Comparison of ENCODE assay signal across 10 mouse cellular contexts in genomic region chr9:32409060-32409961, GRCm38 (mm10). TPM values are rescaled to one million over a fixed set of nuclear protein-coding genes. Genes with fewer than 3 reads are reported as not detected.
DNase-seq lines count a peak whose midpoint lies in the region; ATAC-seq and TF ChIP-seq lines count a peak whose summit lies in the region.
"Had no signal": no experiment of that assay in that cellular context is flagged by ENCODE, and none has a peak within 500 bp of the region (broad histone marks: within the 10 kb centered on the region; RNA-seq: fewer than 3 reads in every experiment).

No protein-coding gene starts in this region.

- WGBS in lung, adult 2 months, result 5% methylated on average over 47 of the region's 47 CpGs
- 1% methylated on average over 47 of the region's 47 CpGs for WGBS in embryonic facial prominence, embryonic 12.5 days
- WGBS in liver, adult 2 months, result 4% methylated on average over 47 of the region's 47 CpGs
- 2% methylated on average over 47 of the region's 47 CpGs for WGBS in neural tube, embryonic 15.5 days

- H3K79me2 ChIP-seq in liver, adult 2 months (ENCODE audit: control insufficient read depth, insufficient read depth, low read length), result no peaks in the 10 kb centered on the region

- ATAC-seq in embryonic facial prominence, embryonic 12.5 days (ENCODE audit: insufficient number of reproducible peaks, insufficient read depth, low FRiP score, low TSS enrichment), result no peak
- 0 out of 2 replicates have a peak, but pooled peaks have one; percentile 50 for ATAC-seq in neural tube, embryonic 15.5 days (ENCODE audit: low FRiP score)
- ATAC-seq: Patski had no signal

- peak overlapping the region; percentile 6 for H3K4me3 ChIP-seq in lung, adult 2 months (replicated peaks; ENCODE audit: extremely low read depth, low read depth, low read length)
- H3K4me3 ChIP-seq in embryonic facial prominence, embryonic 12.5 days, result peak overlapping the region; percentile 39
- peak overlapping the region; percentile 59; the same call in 1 of the 2 replicates for H3K4me3 ChIP-seq in liver, adult 2 months (ENCODE audit: insufficient read depth, low read depth, low read length)
- peak overlapping the region; percentile 45 for H3K4me3 ChIP-seq in neural tube, embryonic 15.5 days (replicated peaks)

- H3K9ac ChIP-seq in embryonic facial prominence, embryonic 12.5 days, result peak overlapping the region; percentile 61
- H3K9ac ChIP-seq in liver, adult 2 months (ENCODE audit: low read depth, low read length), result peak overlapping the region; percentile 70
- H3K9ac ChIP-seq in neural tube, embryonic 15.5 days (replicated peaks), result peak overlapping the region; percentile 44

- no peaks in the 10 kb centered on the region for H3K36me3 ChIP-seq in embryonic facial prominence, embryonic 12.5 days
- H3K36me3 ChIP-seq in liver, adult 2 months (ENCODE audit: control insufficient read depth, insufficient read depth, low read length), result no peaks in the 10 kb centered on the region
- H3K36me3 ChIP-seq in neural tube, embryonic 15.5 days, result no peaks in the 10 kb centered on the region

- no peak for TF ChIP-seq POLR2A in lung, adult 2 months (IDR thresholded peaks at IDR 0.05; ENCODE audit: borderline replicate concordance, extremely low read depth, low read depth, low read length)
- TF ChIP-seq POLR2A in liver, adult 2 months (IDR thresholded peaks at IDR 0.05; ENCODE audit: extremely low read depth, insufficient read depth, low read length), result no peak

- DNase-seq in lung, adult 2 months, result no peak
- no peak for DNase-seq in lung, postnatal 36 days
- DNase-seq in heart, postnatal 4 days, result peak; percentile 38
- no peak for DNase-seq in liver, adult 2 months (ENCODE audit: extremely low read depth, low read depth, low spot score)
- DNase-seq in left cerebral cortex, adult 18-20 months (ENCODE audit: low spot score in 2 of 2), result no peak
- no peak for DNase-seq in left cerebral cortex, adult 9 months (ENCODE audit: low spot score in 2 of 2)

- H3K27ac ChIP-seq in embryonic facial prominence, embryonic 12.5 days, result peak overlapping the region; percentile 72
- H3K27ac ChIP-seq in liver, adult 2 months (replicated peaks; ENCODE audit: insufficient read depth, low read depth, low read length), result no peak overlapping the region
- H3K27ac ChIP-seq in neural tube, embryonic 15.5 days (replicated peaks), result no peak overlapping the region; the same call in 1 of the 2 replicates

- H3K9me3 ChIP-seq in embryonic facial prominence, embryonic 12.5 days, result no peaks in the 10 kb centered on the region
- H3K9me3 ChIP-seq in neural tube, embryonic 15.5 days (replicated peaks), result no peaks in the 10 kb centered on the region

- H3K4me2 ChIP-seq in embryonic facial prominence, embryonic 12.5 days (replicated peaks), result peak overlapping the region; percentile 78
- peak overlapping the region; percentile 94 for H3K4me2 ChIP-seq in neural tube, embryonic 15.5 days

- 0 out of 2 replicates have a peak, but pooled peaks cover 11% of the 10 kb centered on the region for H3K27me3 ChIP-seq in embryonic facial prominence, embryonic 12.5 days
- peaks cover 3% of the 10 kb centered on the region; the same call in 1 of the 2 replicates for H3K27me3 ChIP-seq in liver, adult 2 months (ENCODE audit: control insufficient read depth, insufficient read depth, low read length)
- peaks cover 15% of the 10 kb centered on the region for H3K27me3 ChIP-seq in neural tube, embryonic 15.5 days (replicated peaks)

- TF ChIP-seq CTCF in lung, adult 2 months (IDR thresholded peaks at IDR 0.05; ENCODE audit: insufficient read depth, low read length), result no peak
- TF ChIP-seq CTCF in liver, adult 2 months (IDR thresholded peaks at IDR 0.05; ENCODE audit: low read depth, low read length), result no peak

- H3K4me1 ChIP-seq in lung, adult 2 months (ENCODE audit: control insufficient read depth, insufficient read depth, low read length), result peaks cover 3% of the 10 kb centered on the region; the same call in 1 of the 2 replicates
- peaks cover 17% of the 10 kb centered on the region for H3K4me1 ChIP-seq in embryonic facial prominence, embryonic 12.5 days
- no peaks in the 10 kb centered on the region for H3K4me1 ChIP-seq in liver, adult 2 months (ENCODE audit: control insufficient read depth, insufficient read depth, low read length)
- peaks cover 18% of the 10 kb centered on the region for H3K4me1 ChIP-seq in neural tube, embryonic 15.5 days

RNA-seq across cellular contexts. Expression of gene Kcnj1, which starts 37.0 kb away (rescaled TPM):
- polyA plus RNA-seq in lung, adult 2 months (2012; rRNA removed), result not detected in 2 replicates
- polyA plus RNA-seq in embryonic facial prominence, embryonic 12.5 days (2016; fragmentation: Nextera tagmentation; extraction: Ambion mirVana), result not detected in 2 replicates
- not detected for total RNA-seq in heart, postnatal 4 days (2021)
- total RNA-seq in liver, adult 2 months (2014; rRNA removed), result not detected in 2 replicates
- polyA plus RNA-seq in liver, adult 2 months (2012; rRNA removed), result not detected in 2 replicates
- not detected in 2 replicates for polyA plus RNA-seq in neural tube, embryonic 15.5 days (2015; fragmentation: Nextera tagmentation; extraction: Ambion mirVana)
- not detected for total RNA-seq in left cerebral cortex, adult 18-20 months (2021)
- total RNA-seq: left cerebral cortex, postnatal 10 days had no signal

Comparison
In these comparisons a context has a peak if more than half of its experiments do, and no peak if none do; other contexts are left out.
1. H3K4me3 ChIP-seq: peak in every context shown above with its lines; median percentile 59 in liver, adult 2 months; 45 in neural tube, embryonic 15.5 days; 39 in embryonic facial prominence, embryonic 12.5 days; 6 in lung, adult 2 months.